Mouse (Mus musculus) intestine, postnatal 0 days (tissue): ENCODE results near the gene Gramd1a. TPM values are rescaled to one million over a fixed set of nuclear protein-coding genes. Genes with fewer than 3 reads are reported as not detected.

Experiments used
- ATAC-seq: fragments of 200-750 bp; cut with Nextera tagmentation; 2 replicates; pipeline ENCODE4 v1.8.0; 2017; ENCODE audit warnings: mild to moderate bottlenecking, moderate TSS enrichment, moderate library complexity
- H3K27ac ChIP-seq: fragments of 300-500 bp; sonication (generic); 2 replicates; pipeline ENCODE4 v1.5.1; 2014; ENCODE audit warnings: mild to moderate bottlenecking, low read depth, low read length, moderate library complexity
- H3K27me3 ChIP-seq: fragments of 300-500 bp; sonication (generic); replicated peaks from 2 replicates; pipeline ENCODE4 v1.6.1; 2014; ENCODE audit warnings: low read length, mixed read lengths; ENCODE audit not compliant: control insufficient read depth, insufficient read depth
- H3K36me3 ChIP-seq: fragments of 300-500 bp; sonication (generic); 2 replicates; pipeline ENCODE4 v1.6.1; 2014; ENCODE audit warnings: mild to moderate bottlenecking, moderate library complexity; ENCODE audit not compliant: control insufficient read depth, insufficient read depth
- H3K4me1 ChIP-seq: fragments of 300-500 bp; sonication (generic); replicated peaks from 2 replicates; pipeline ENCODE4 v1.6.1; 2014; ENCODE audit warnings: antibody characterized with exemption, low read length, mixed read lengths; ENCODE audit not compliant: control insufficient read depth, insufficient read depth
- H3K4me2 ChIP-seq: fragments of 300-500 bp; sonication (generic); replicated peaks from 2 replicates; pipeline ENCODE4 v1.6.1; 2014; ENCODE audit warnings: low read depth, mild to moderate bottlenecking, moderate library complexity
- H3K4me3 ChIP-seq: fragments of 300-500 bp; sonication (generic); 2 replicates; pipeline ENCODE4 v1.5.1; 2014; ENCODE audit warnings: low read depth, low read length
- H3K9ac ChIP-seq: fragments of 300-500 bp; sonication (generic); 2 replicates; pipeline ENCODE4 v1.6.1; 2014; ENCODE audit warnings: mild to moderate bottlenecking, low read depth, low read length
- H3K9me3 ChIP-seq: fragments of 300-500 bp; sonication (generic); 2 replicates; pipeline ENCODE4 v1.6.1; 2016; ENCODE audit warnings: mixed run types; ENCODE audit not compliant: control insufficient read depth
- CTCF ChIP-seq: sonication (generic); IDR thresholded peaks from 2 replicates; pipeline ENCODE4 v1.5.1; 2016; ENCODE audit warnings: low read depth, mild to moderate bottlenecking, control low read depth, antibody characterized with exemption, moderate library complexity
- WGBS: fragments of 180-500 bp; shearing (Covaris S2); extraction: QIAGEN DNeasy Blood & Tissue Kit; methylation state at CpG from one replicate; pipeline ENCODE4 v1.1.7; 2014; 5-methylcytosine and 5-hydroxymethylcytosine counted together
- polyA plus RNA-seq: library from polyadenylated mRNA; unstranded; fragments of >200 nt; fragmentation: Nextera tagmentation; extraction: Ambion mirVana; gene quantifications from 2 replicates; pipeline ENCODE4 v1.2.1, GENCODE M21; 2015

Gene Gramd1a
- polyA plus RNA-seq, 1 experiment from 2014 or later, result 10.3 TPM

DNA sequence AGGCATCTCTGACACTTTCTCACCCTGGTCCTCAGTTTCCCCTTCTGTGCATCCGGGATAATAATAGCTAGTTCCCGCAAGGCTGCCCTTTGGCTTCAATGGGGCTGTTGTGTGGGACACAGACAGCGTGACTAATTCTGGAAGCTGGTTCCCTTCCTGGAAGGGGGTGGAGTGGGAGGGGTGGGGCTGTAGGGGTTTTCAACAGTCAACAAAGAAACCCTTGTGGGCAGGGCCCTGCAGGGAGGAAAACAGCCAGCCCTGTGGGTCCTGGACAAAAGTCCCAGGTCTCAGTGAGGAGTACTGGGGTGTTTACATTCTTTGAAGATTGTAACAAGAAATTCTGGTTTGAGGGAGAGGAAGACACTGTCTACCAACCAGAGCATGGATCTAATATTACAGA is 70.5 kb downstream of the Gramd1a start:
- Histone ChIP-seq H3K27me3 (no peaks in the 10 kb centered on the region), H3K27ac (no peak overlapping the region), H3K4me2 (no peak overlapping the region), H3K9ac (no peak overlapping the region), H3K9me3 (no peaks in the 10 kb centered on the region), H3K4me3 (no peak overlapping the region), H3K36me3 (no peaks in the 10 kb centered on the region), H3K4me1 (no peaks in the 10 kb centered on the region)
- TF ChIP-seq CTCF, result no peak
- no peak for ATAC-seq
- 38% methylated on average over 3 of the region's 3 CpGs for WGBS

DNA sequence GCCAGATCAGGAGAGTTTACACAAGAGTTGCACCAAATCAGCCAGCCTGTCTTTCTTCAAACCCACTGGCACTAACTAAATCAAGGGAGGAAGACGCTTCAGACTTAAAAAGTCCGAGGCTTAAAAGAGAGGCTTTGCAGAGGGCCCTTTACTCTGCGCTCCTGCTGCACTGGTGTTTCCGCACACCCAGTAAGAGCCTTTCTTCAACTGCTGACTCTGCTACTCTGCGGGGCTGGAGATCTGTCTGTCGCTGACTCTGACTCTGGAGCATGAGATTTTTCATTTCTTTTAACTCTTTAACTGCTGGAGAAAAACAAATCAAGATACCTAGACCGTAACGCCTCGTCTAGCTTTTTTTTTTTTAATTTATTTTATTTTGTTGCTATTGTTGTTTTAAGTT is 71.6 kb downstream of the Gramd1a start:
- H3K4me2 ChIP-seq, result no peak overlapping the region
- H3K27me3 ChIP-seq, result no peaks in the 10 kb centered on the region
- H3K4me3 ChIP-seq, result no peak overlapping the region
- no peak for ATAC-seq
- WGBS, result 50% methylated on average over 9 of the region's 9 CpGs
- TF ChIP-seq CTCF, result no peak
- no peaks in the 10 kb centered on the region for H3K36me3 ChIP-seq
- no peaks in the 10 kb centered on the region for H3K4me1 ChIP-seq
- no peak overlapping the region for H3K9ac ChIP-seq
- H3K27ac ChIP-seq, result no peak overlapping the region
- H3K9me3 ChIP-seq, result no peaks in the 10 kb centered on the region

DNA sequence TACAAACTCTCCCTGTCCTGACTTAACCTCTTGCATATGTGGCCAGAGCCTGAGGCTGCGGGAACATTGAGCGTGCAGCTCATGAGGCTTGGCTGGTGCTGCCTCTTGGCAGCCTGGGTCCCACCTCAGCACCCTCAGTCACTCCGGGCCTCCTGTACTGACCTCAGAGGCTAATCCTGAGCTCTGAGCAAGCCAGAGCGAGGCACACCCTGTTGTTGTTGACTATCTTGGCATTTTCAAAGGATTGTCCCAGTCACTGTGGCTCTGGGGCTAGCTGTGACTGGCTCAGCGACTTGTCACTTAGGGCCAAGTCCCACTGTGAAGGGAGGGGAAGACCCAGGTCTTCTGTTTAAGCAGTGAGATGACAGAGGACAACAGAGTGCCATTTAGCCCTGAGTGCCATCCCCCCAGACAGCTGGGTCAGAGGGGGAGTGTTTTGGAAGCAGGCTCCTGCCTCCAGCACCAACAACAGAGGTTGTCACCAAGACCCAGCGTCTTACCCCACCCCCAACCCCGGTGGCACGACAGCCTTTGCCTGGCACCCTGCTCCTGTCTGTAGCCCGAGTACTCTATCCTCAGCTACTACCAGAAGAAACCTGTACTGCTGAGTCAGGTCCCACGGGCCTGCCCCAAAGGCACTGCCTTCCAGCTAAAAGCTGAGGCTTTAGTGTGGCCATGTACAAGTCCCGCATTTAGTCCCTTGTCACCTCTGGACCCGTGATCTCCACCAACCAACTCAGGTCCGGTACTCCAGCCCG is 72.7 kb downstream of the Gramd1a start:
- Histone ChIP-seq H3K36me3 (no peaks in the 10 kb centered on the region), H3K27ac (no peak overlapping the region), H3K4me2 (no peak overlapping the region), H3K9me3 (no peaks in the 10 kb centered on the region), H3K4me1 (no peaks in the 10 kb centered on the region), H3K9ac (no peak overlapping the region), H3K4me3 (no peak overlapping the region), H3K27me3 (no peaks in the 10 kb centered on the region)
- no peak for TF ChIP-seq CTCF
- WGBS, result 72% methylated on average over 14 of the region's 14 CpGs
- ATAC-seq, result no peak

DNA sequence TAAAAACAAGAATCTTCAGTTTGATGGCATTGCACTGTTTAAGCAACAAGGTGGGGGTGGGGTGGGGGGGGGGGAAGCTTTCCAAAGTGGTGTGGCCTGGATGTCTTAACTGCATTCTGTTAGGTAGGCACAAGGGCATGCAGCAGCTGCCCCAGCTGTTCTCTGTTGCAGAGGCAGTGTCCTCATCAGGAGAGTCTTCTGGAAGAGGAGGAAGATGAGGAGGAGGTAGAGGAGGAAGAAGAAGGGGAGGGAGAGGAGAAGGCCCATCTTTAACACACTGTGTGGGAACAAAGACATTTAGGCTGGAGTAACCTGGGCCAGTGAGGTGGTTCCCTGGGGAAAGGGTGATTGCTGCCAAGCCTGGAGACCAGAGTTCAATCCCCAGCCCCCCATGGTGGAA is 73.6 kb downstream of the Gramd1a start:
- H3K27me3 ChIP-seq, result no peaks in the 10 kb centered on the region
- H3K27ac ChIP-seq, result no peak overlapping the region
- H3K4me1 ChIP-seq, result no peaks in the 10 kb centered on the region
- no peaks in the 10 kb centered on the region for H3K36me3 ChIP-seq
- no peak overlapping the region for H3K9ac ChIP-seq
- no peak for ATAC-seq
- H3K4me3 ChIP-seq, result no peak overlapping the region
- no peak overlapping the region for H3K4me2 ChIP-seq
- no peak for TF ChIP-seq CTCF
- H3K9me3 ChIP-seq, result no peaks in the 10 kb centered on the region

GRCm38 (mm10) chr7:31081106-31081505 is 74.6 kb downstream of the Gramd1a start:
- WGBS, result 73% methylated on average over 1 of the region's 1 CpGs
- TF ChIP-seq CTCF, result no peak
- ATAC-seq, result no peak
- no peak overlapping the region for H3K9ac ChIP-seq
- H3K36me3 ChIP-seq, result no peaks in the 10 kb centered on the region
- H3K9me3 ChIP-seq, result no peaks in the 10 kb centered on the region
- no peak overlapping the region for H3K4me3 ChIP-seq
- no peaks in the 10 kb centered on the region for H3K27me3 ChIP-seq
- no peak overlapping the region for H3K4me2 ChIP-seq
- H3K4me1 ChIP-seq, result no peaks in the 10 kb centered on the region
- H3K27ac ChIP-seq, result no peak overlapping the region

GRCm38 (mm10) chr7:31080611-31081010 is 75.1 kb downstream of the Gramd1a start:
- no peak overlapping the region for H3K9ac ChIP-seq
- H3K9me3 ChIP-seq, result no peaks in the 10 kb centered on the region
- no peaks in the 10 kb centered on the region for H3K36me3 ChIP-seq
- no peak overlapping the region for H3K4me2 ChIP-seq
- H3K27ac ChIP-seq, result no peak overlapping the region
- WGBS, result 70% methylated on average over 3 of the region's 3 CpGs
- H3K4me3 ChIP-seq, result no peak overlapping the region
- ATAC-seq, result no peak
- H3K4me1 ChIP-seq, result no peaks in the 10 kb centered on the region
- no peak for TF ChIP-seq CTCF
- H3K27me3 ChIP-seq, result no peaks in the 10 kb centered on the region

Other genes starting within 250 kb of the Gramd1a start
- gene Mag, start 241.0 kb downstream of the Gramd1a start, polyA plus RNA-seq, result 0.18 and 0.31 TPM in 2 replicates
- gene Hamp2, start 231.2 kb downstream of the Gramd1a start, polyA plus RNA-seq, result not detected in 2 replicates
- gene Hamp, start 211.9 kb downstream of the Gramd1a start, polyA plus RNA-seq, result 0.43 TPM in 1 of 2 replicates, not detected in the other
- gene Usf2, start 199.1 kb downstream of the Gramd1a start, polyA plus RNA-seq, result 13.3 and 15.0 TPM in 2 replicates
- 110 and 118 TPM in 2 replicates for gene Lsr, start 182.4 kb downstream of the Gramd1a start, polyA plus RNA-seq
- gene Fam187b, start 182.1 kb downstream of the Gramd1a start, polyA plus RNA-seq, result 10.4 and 12.0 TPM in 2 replicates
- gene Fxyd5, start 113.4 kb downstream of the Gramd1a start, polyA plus RNA-seq, result 18.2 and 19.3 TPM in 2 replicates
- gene Fxyd7, start 104.4 kb downstream of the Gramd1a start, polyA plus RNA-seq, result 15.2 and 16.2 TPM in 2 replicates
- 78.9 and 83.1 TPM in 2 replicates for gene Fxyd1, start 98.7 kb downstream of the Gramd1a start, polyA plus RNA-seq
- 0.70 and 0.78 TPM in 2 replicates for gene Lgi4, start 96.6 kb downstream of the Gramd1a start, polyA plus RNA-seq
- gene Fxyd3, start 79.2 kb downstream of the Gramd1a start, polyA plus RNA-seq, result 40.4 and 48.0 TPM in 2 replicates
- 21.2 and 28.3 TPM in 2 replicates for gene Hpn, start 40.6 kb downstream of the Gramd1a start, polyA plus RNA-seq
- 2.7 and 3.3 TPM in 2 replicates for gene Scn1b, start 28.9 kb downstream of the Gramd1a start, polyA plus RNA-seq
- gene Scgb2b2, start 134.6 kb upstream of the Gramd1a start, polyA plus RNA-seq, result not detected in 2 replicates
- gene Scgb1b2, start 135.9 kb upstream of the Gramd1a start, polyA plus RNA-seq, result not detected in 2 replicates
- not detected in 2 replicates for gene Scgb2b3, start 206.2 kb upstream of the Gramd1a start, polyA plus RNA-seq
- gene Scgb1b3, start 219.7 kb upstream of the Gramd1a start, polyA plus RNA-seq, result not detected in 2 replicates